Mouse (Mus musculus) brown adipose tissue, adult 24 weeks (tissue): ENCODE measurements at regions not wholly inside any gene's neighbourhood (a gene's known extent, or its start where the extent isn't known, plus 50 kb on each side); places are given as distances from the start of the nearest gene placed in this dataset.

Experiments
- H3K27ac ChIP-seq: fragments of 200-500 bp; replicated peaks from 2 replicates; pipeline ENCODE4 v1.5.1; 2012; ENCODE audit warnings: low read depth, mild to moderate bottlenecking, low read length
- H3K4me1 ChIP-seq: fragments of 200-500 bp; 2 replicates; pipeline ENCODE4 v1.6.1; 2012; ENCODE audit warnings: low read length, mixed read lengths; ENCODE audit not compliant: control insufficient read depth, insufficient read depth, insufficient read length
- H3K4me3 ChIP-seq: fragments of 200-500 bp; 2 replicates; pipeline ENCODE4 v1.5.1; 2012; ENCODE audit warnings: low read depth, mild to moderate bottlenecking, low read length, moderate library complexity; ENCODE audit not compliant: insufficient read depth

DNA sequence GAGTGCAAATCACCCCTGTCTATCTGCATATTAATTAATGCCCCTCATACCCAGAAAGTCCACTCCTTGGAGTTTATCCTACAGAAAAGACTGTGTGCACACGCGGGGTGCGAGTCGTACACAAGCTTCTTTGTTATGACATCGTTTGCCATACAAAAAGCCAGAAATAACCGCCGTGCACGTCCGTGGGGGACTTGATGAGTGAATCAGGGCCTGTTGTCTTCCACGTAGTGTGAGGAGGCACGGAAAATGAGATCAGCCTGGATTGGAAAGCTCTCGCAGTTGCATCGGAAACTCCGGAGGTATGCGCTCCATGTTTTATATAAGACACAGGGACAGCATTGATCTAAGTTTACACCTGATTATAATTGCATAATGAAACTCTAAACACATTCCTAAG is 120.3 kb downstream of the Etnk1 start:
- Histone ChIP-seq H3K27ac (no peak overlapping the region), H3K4me3 (no peak overlapping the region), H3K4me1 (no peaks in the 10 kb centered on the region)

- Histone ChIP-seq H3K4me1 (no peaks in the 10 kb centered on the region), H3K4me3 (no peak overlapping the region), H3K27ac (no peak overlapping the region)
These were observed 121.6 kb downstream of the Etnk1 start for GRCm38 (mm10) chr6:143288491-143289130.

DNA sequence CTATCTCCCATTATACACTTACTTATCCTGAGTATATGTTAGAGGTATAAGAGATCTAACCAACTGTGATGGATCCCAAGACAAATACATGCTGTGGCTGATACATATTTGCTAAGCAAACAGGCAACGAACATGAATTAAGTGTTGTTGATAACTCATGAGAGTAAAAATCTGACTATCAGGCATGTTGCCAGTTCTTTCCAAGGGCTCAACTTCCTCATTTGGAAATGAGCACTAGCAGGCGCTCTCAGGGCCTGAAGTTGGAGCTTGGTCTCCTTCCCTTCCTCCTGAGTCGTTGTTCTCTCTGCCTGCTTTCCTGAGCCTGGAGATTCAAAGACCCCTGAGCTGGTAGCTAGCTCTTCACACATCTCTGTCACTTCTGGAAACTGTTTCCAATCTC is 126.6 kb downstream of the Etnk1 start:
- Histone ChIP-seq H3K27ac (no peak overlapping the region), H3K4me1 (no peaks in the 10 kb centered on the region), H3K4me3 (no peak overlapping the region)

DNA sequence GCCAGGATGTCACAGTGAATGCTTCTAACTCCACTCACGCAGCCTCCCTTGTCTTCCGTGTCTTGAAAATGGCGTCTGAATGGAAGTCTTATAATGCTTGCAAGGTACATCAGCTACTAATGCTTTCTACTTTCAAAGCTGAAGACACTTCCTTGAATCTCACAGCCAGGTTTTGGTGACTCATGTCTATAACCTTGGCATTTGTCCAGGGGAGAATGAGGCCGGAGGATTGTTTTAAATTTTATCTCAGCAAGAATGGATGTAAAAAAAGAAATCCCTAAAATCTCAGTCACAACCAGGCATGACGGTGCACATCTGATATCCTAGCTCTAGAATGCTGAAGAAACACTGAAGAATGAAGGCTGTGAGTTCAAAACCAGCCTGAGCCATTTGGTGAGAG is 131.4 kb downstream of the Etnk1 start:
- no peak overlapping the region for H3K27ac ChIP-seq
- H3K4me3 ChIP-seq, result no peak overlapping the region
- no peaks in the 10 kb centered on the region for H3K4me1 ChIP-seq

DNA sequence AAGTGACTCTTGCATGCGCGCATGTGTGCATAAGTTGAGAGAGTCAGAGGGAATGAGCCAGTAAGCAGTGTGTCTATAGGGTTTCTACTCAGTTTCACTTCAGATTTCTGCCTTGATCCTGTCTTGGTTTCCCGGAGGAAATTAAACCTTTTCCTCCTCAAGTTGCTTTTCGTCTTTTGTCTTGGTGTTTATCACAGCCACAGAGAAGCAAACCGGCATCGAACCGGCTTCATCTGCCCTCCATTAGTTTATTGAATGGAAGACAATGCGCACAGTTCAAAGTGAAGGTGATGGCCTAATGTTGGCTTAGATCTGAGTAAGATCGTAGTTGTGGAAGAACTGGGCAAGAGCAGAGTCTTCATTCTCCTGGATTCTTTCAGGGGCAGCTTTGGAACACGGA is 134.4 kb downstream of the Etnk1 start:
- Histone ChIP-seq H3K27ac (no peak overlapping the region), H3K4me1 (no peaks in the 10 kb centered on the region), H3K4me3 (no peak overlapping the region)

- H3K4me1 ChIP-seq, result no peaks in the 10 kb centered on the region
- no peak overlapping the region for H3K4me3 ChIP-seq
- no peak overlapping the region for H3K27ac ChIP-seq
These were observed 140.3 kb downstream of the Etnk1 start for GRCm38 (mm10) chr6:143307327-143307726.

GRCm38 (mm10) chr6:143315859-143316258 is 148.8 kb downstream of the Etnk1 start:
- Histone ChIP-seq H3K4me3 (no peak overlapping the region), H3K27ac (no peak overlapping the region), H3K4me1 (no peaks in the 10 kb centered on the region)

GRCm38 (mm10) chr6:143320426-143320825 is 153.4 kb downstream of the Etnk1 start:
- Histone ChIP-seq H3K4me1 (no peaks in the 10 kb centered on the region), H3K27ac (no peak overlapping the region), H3K4me3 (no peak overlapping the region)

GRCm38 (mm10) chr6:143324636-143325035 is 157.6 kb downstream of the Etnk1 start:
- Histone ChIP-seq H3K4me1 (no peaks in the 10 kb centered on the region), H3K4me3 (no peak overlapping the region), H3K27ac (no peak overlapping the region)

DNA sequence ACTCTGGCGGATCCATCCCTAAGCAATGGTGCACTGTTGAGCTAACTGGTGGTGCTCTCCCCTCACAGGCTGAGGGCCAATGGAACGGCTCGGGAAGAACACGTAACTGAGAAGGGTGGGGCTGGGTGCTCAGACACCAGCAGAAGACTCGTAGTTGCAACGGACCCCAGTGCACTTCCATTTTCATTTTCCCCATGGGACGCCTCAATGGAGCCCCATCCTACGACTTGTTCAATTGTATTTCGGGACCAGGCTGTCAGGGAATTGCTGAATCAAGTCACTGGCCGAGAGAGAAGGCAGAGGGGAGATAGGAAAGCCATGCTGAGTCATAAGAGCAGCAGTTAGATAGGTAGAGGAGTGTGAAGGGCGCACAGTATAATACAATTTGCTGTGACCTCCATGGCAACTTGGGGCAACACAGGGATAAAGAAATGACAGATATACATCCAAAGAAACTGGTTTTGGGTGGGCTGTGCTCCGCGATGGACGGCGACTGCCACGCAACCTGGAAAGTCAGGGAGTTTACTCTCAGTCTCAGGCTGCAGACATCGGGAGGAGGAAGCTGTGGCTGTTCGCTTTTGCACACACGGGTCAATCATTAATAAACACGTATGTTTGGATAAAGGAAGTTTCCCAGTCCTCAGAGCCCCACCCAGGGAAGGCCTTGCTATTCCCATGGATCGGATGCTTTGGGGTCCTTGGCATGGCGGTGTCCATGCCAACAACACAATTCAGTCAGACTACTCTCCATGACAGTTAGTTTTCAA is 160.1 kb downstream of the Etnk1 start:
- no peak overlapping the region for H3K4me3 ChIP-seq
- no peaks in the 10 kb centered on the region for H3K4me1 ChIP-seq
- no peak overlapping the region for H3K27ac ChIP-seq

DNA sequence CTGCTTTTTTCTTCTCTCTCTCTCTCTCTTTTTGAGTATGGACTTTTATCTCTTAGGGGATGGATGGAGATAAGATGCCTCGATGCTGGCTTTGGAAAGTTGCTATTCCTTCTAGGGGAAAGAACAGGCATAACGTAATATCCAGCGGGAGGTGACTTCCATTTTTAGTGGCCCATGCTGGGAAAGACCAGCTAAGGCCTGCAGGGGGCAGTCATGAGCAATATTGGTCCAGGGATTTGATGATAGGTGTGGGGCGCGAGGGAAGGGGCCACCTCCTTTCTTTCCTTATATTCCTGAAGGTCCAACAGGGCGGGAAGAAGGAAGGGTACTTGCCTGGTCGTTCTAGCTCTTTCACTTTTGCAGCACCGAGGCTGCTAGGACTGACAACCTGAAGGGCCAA is 160.8 kb downstream of the Etnk1 start:
- Histone ChIP-seq H3K4me1 (no peaks in the 10 kb centered on the region), H3K4me3 (no peak overlapping the region), H3K27ac (no peak overlapping the region)

DNA sequence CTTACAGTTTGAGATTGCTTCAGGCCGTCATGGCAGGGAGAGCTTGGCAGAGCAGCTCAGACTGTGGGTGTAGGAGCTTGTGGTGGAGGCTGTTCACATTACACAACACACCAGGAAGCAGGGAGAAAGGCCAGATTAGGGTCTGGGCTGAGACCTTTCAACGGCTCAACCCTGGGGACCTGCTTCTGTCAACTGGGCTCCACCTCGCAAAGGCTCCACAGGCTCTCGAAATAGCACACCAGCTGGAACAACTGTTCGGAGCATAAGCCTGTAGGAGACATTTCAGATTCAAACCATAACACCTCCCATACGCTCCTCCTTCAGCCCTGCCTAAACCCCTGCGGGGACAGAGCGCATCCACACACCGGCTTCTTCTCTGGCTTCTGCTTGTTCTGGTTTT is 161.2 kb downstream of the Etnk1 start:
- no peak overlapping the region for H3K27ac ChIP-seq
- H3K4me1 ChIP-seq, result no peaks in the 10 kb centered on the region
- H3K4me3 ChIP-seq, result no peak overlapping the region

DNA sequence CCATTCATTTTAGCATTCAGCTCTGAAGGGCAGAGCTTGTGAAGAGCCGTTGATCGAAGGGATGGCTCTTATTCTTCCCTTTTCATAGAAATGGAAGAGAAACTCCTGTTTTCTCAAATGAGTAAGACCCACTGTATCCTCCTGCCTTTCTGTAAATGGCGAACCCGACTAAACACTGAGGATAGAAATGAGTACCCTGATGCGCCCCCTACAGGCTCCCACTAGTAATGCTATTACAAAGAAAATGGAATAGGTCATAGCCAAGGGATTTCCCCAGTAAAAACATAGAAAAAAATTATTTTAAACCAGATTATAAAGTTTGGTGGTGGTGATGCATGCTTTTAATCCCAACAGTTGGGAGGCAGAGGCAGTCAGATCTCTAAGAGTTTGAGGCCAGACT is 162.1 kb downstream of the Etnk1 start:
- no peak overlapping the region for H3K27ac ChIP-seq
- H3K4me3 ChIP-seq, result no peak overlapping the region
- no peaks in the 10 kb centered on the region for H3K4me1 ChIP-seq

DNA sequence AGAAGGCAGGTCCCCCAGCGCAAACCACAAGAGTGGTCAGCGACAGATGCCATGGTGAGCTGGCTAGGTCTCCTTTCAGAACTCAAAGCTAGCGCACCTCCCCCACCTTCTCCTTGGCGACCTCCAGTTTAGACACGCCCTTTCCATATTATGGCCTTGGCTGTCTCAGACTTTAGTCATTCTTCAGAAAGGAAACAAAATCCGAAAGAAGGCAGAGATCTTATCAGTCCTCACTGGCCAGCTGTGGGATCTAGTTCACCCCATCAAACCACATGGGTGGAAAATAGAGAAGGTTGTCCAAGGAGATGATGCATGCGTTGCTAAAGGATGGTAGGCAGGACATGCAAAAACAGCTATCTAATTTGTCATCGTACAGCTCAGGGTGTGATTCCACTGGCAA is 166.5 kb downstream of the Etnk1 start:
- Histone ChIP-seq H3K4me3 (no peak overlapping the region), H3K4me1 (no peaks in the 10 kb centered on the region), H3K27ac (no peak overlapping the region)

- no peak overlapping the region for H3K27ac ChIP-seq
- H3K4me3 ChIP-seq, result no peak overlapping the region
- H3K4me1 ChIP-seq, result no peaks in the 10 kb centered on the region
These were observed 169.6 kb downstream of the Etnk1 start for GRCm38 (mm10) chr6:143336574-143336973.

GRCm38 (mm10) chr6:143349000-143349399 is 182.0 kb downstream of the Etnk1 start:
- Histone ChIP-seq H3K27ac (no peak overlapping the region), H3K4me1 (no peaks in the 10 kb centered on the region), H3K4me3 (no peak overlapping the region)
